Mouse (Mus musculus): ENCODE data around the gene Capzb. TPM values are rescaled to one million over a fixed set of nuclear protein-coding genes. Genes with fewer than 3 reads are reported as not detected.

The Capzb gene
- polyA plus RNA-seq, 1 experiment, result 213 TPM

- DNase-seq (ENCODE audit: low read depth, low spot score), result peak; percentile 31
Observed at GRCm38 (mm10) chr4:139287122-139287863, 94.6 kb downstream of the Capzb start.

DNA sequence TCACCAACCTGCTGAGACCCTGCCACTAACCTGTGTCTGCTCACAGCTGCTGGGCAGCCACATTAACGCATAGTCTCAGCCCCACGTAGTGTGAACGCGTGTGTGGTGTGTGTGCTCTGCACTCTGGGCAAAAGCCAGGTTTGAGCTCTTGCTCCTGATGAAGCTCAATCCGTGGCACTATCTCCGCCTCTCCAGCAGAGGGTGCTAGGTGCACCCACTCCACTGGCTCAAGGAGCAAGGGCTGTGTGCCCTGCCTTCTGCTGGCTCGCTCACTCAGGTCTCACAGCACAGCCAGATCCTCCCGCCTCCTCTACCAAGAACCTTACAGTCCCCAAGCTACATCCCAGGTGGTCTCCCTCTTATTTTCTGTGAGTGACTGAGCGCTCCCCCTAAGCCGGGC lies 96.3 kb downstream of the Capzb start:
- WGBS, result 68% methylated on average over 10 of the region's 10 CpGs
- DNase-seq (ENCODE audit: low read depth, low spot score), result no peak

More at GRCm38 (mm10) chr4:139287122-139287863, 94.6 kb downstream of the Capzb start:
- 71% methylated on average over 18 of the region's 18 CpGs for WGBS

- WGBS, result 90% methylated on average over 16 of the region's 16 CpGs
- DNase-seq (ENCODE audit: low read depth, low spot score), result no peak
Observed at GRCm38 (mm10) chr4:139291099-139291498, 98.4 kb downstream of the Capzb start.

DNA sequence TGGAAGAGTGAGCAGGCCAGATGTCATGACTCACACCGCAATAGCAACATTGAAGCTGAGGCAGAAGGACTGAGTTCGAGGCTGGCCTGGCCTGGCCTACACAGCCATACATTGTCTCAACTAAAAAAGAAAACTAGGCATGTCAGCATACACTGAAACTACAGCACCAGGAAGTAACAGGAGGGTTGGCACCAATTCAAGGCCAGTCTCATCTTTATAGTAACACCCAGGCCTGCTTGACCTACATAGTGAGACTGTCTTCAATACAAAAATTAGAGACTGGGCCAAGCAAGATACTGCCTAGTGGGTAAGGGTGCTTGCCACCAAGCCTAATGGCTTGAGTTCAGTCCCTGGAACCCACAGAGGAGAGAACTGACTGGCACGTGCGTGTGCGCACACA lies 99.3 kb downstream of the Capzb start:
- peak; percentile 13 for DNase-seq (ENCODE audit: low read depth, low spot score)
- 87% methylated on average over 5 of the region's 5 CpGs for WGBS

DNA sequence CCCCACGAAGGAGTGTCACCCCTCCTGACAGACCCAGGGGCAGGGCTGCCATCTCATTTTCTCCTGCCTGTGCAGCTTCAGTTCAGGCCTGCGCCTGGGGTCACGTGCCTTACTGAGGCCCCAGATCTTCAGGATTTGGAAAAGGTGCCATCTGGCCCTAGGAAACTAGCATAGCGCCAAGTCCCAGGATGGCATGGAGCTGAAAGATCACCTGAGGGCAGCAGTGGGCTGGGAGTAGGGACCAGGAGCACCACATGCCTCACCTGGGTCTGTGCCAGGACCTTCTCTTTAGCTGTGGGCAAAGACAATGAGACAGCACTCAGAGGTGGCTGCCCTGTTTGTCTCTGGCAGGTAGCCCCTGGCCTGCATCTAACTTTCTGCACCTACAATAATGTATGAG lies 104.9 kb downstream of the Capzb start:
- DNase-seq (ENCODE audit: low read depth, low spot score), result no peak
- 86% methylated on average over 4 of the region's 4 CpGs for WGBS

DNA sequence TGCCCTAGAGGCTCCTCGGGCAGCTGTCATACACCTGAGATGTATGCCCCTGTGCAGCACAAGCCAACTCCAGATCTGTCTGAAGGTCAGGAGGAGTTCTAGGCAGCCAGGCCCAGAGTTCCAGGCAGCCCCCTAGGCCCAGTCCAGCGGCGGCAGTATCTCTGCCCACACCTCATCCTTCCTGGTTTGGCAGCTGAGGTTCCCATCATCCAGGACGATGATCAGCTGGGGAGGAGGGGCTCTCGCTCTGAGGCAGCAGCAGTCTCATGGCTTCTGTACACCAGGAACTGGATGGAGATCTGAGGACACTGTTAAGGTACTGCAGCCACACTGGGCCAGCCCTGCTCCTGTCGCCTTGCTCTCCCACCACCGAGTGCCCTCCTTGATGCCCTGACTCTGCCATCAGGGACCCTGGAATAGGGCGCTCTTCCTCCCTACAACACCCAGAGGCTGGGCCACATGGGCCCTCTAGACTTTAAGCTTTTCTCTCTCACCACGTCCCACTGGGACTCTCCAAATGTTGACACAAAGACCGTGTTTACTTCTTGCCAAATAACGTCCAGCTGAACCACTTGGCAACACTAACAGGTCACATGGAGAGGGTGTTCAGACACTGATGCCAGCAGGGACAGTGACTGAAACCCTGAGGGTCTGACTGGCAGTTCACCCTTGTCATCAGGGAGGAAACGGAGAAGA lies 106.1 kb downstream of the Capzb start:
- DNase-seq (ENCODE audit: low read depth, low spot score), result no peak
- WGBS, result 59% methylated on average over 12 of the region's 12 CpGs

- 93% methylated on average over 8 of the region's 8 CpGs for WGBS
- no peak for DNase-seq (ENCODE audit: low read depth, low spot score)
Observed at GRCm38 (mm10) chr4:139301780-139302179, 109.1 kb downstream of the Capzb start.

DNA sequence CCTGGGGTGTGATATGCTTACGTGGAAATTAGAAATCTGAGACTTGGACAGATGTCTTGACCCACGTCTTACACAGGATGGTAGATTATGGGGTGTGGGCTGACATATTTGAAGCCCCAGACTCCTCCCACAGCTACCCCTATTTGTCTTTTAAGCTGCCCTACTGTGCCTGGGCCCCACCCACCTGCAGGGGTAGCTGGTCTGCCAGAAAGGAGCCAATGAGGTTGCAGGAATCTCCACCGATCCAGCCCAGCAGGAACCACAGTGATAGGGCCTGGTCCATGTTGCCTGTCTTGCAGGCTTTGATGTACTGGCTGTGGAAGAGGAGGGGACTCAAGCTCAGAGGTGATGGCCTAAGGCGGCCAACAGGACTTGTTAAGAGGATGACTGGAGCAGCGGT lies 109.5 kb downstream of the Capzb start:
- WGBS, result 90% methylated on average over 5 of the region's 5 CpGs
- DNase-seq (ENCODE audit: low read depth, low spot score), result no peak

DNA sequence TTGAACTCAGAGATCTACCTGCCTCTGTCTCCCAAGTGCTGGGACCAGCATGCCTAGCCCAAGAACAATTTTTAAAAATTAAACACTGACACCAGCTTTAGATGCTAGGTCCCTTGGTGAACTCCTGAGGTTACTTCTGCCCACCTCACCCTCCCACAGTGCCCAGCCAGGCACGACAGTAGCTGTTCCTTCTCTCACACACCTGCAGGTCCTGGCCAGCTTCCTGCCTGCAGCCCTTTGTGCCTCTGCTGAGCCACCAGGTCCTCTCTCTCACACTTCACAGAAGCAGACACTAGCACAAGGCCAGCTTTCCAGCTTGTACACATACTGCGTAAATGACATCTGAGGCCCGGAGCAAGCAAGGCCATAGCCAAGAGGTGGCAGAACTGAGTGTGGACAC lies 112.8 kb downstream of the Capzb start:
- no peak for DNase-seq (ENCODE audit: low read depth, low spot score)
- WGBS, result 90% methylated on average over 3 of the region's 3 CpGs

GRCm38 (mm10) chr4:139307916-139308315 lies 115.2 kb downstream of the Capzb start:
- WGBS, result 90% methylated on average over 5 of the region's 5 CpGs

DNA sequence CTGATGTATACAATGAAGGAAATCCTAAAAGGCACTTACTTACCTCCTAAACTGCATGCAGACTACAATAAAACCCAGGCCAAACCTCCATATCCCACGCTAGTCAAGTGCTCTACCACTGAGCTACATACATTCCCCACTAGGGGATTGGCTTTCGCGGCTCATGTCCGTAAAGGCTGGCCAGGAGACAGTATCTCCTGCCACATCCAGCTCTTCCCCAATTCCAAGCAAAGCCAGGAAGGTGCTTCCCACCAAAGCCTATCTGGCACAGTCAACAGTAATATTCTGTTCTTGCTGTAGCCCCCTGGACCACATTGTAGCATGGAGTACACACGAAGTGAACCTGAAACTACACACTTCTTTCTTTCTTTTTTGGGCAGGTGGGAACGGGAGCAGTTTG lies 117.0 kb downstream of the Capzb start:
- no peak for DNase-seq (ENCODE audit: low read depth, low spot score)
- WGBS, result 28% methylated on average over 6 of the region's 6 CpGs

More at GRCm38 (mm10) chr4:139307916-139308315, 115.2 kb downstream of the Capzb start:
- no peak for DNase-seq (ENCODE audit: low read depth, low spot score)

- under 1% methylated on average over 63 of the region's 63 CpGs for WGBS
- DNase-seq (ENCODE audit: low read depth, low spot score), result peak; percentile 64
Observed at GRCm38 (mm10) chr4:139310171-139310898, 117.6 kb downstream of the Capzb start, which contains the start of the genes Pqlc2 and Akr7a5. TSS of gene Pqlc2 (minus strand) at chr4:139310708. TSS of gene Akr7a5 (plus strand) at chr4:139310744.

GRCm38 (mm10) chr4:139310899-139311701 lies 118.4 kb downstream of the Capzb start:
- 2% methylated on average over 52 of the region's 53 CpGs for WGBS
- DNase-seq (ENCODE audit: low read depth, low spot score), result peak; percentile 18

DNA sequence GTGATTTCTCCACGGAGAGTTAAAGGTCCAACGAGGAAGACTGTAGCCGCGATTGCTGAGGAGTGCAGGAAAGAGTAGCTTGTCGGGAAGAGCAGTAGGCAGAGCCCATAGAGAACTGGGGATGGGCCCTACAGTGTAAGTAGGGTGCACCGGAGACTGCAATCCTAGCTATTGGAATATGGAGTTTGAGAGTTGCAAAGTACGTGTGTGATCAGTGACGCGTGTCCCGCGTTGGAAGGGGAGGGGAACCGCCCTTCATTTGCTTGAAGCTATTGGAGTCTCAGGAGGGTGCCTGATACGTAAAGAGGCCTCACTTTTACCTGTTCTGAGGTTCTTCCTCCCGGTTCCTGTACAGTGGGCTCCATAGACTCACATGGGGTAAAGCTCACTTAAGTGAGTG lies 119.0 kb downstream of the Capzb start:
- 18% methylated on average over 14 of the region's 14 CpGs for WGBS
- DNase-seq (ENCODE audit: low read depth, low spot score), result peak; percentile 22

- 55% methylated on average over 4 of the region's 4 CpGs for WGBS
- no peak for DNase-seq (ENCODE audit: low read depth, low spot score)
Observed at GRCm38 (mm10) chr4:139312632-139313031, 119.9 kb downstream of the Capzb start.

- WGBS, result 86% methylated on average over 11 of the region's 11 CpGs
- DNase-seq (ENCODE audit: low read depth, low spot score), result no peak
Observed at GRCm38 (mm10) chr4:139318449-139318848, 125.8 kb downstream of the Capzb start.

DNA sequence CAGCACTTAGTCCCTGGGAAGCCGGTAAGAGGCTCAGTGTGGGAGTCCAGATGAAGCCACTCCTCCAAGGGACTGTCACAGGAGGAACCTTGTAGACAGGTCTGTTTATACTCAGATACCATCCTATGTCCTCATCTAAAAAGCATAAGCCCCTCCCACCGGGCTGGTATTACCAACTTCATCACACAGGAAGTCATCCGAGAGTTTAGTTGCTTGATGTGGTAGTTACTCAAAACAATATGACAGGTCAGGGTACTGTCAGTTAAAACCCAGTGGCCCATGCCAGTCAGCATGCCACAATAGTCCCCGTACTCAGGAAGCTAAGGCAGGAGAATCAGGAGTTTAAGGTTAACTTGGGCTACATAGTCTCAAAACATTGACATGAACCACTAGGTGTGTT lies 127.0 kb downstream of the Capzb start:
- WGBS, result 90% methylated on average over 4 of the region's 4 CpGs
- DNase-seq (ENCODE audit: low read depth, low spot score), result no peak

GRCm38 (mm10) chr4:139330605-139331004 lies 137.9 kb downstream of the Capzb start:
- WGBS, result 6% methylated on average over 10 of the region's 10 CpGs
- DNase-seq (ENCODE audit: low read depth, low spot score), result peak; percentile 94

- 26% methylated on average over 7 of the region's 9 CpGs for WGBS
- DNase-seq (ENCODE audit: low read depth, low spot score), result no peak
Observed at GRCm38 (mm10) chr4:139334631-139335295, 142.1 kb downstream of the Capzb start.

All from large intestine, adult 2 months (tissue).